Mouse (Mus musculus) testis, adult 2 months (tissue): ENCODE data around the gene Nupr1.

Experiments
- CTCF ChIP-seq: fragments of 200-500 bp; IDR thresholded peaks from 2 replicates; pipeline ENCODE4 v1.5.1; 2012; ENCODE audit warnings: low read depth, mild to moderate bottlenecking, inconsistent platforms, low read length, moderate library complexity; ENCODE audit not compliant: control insufficient read depth, insufficient read depth, insufficient replicate concordance
- POLR2A ChIP-seq: fragments of 200-500 bp; IDR thresholded peaks from 2 replicates; pipeline ENCODE4 v1.6.1; 2012; ENCODE audit warnings: low read depth, mild to moderate bottlenecking, inconsistent platforms, low read length, moderate library complexity; ENCODE audit not compliant: control insufficient read depth

DNA sequence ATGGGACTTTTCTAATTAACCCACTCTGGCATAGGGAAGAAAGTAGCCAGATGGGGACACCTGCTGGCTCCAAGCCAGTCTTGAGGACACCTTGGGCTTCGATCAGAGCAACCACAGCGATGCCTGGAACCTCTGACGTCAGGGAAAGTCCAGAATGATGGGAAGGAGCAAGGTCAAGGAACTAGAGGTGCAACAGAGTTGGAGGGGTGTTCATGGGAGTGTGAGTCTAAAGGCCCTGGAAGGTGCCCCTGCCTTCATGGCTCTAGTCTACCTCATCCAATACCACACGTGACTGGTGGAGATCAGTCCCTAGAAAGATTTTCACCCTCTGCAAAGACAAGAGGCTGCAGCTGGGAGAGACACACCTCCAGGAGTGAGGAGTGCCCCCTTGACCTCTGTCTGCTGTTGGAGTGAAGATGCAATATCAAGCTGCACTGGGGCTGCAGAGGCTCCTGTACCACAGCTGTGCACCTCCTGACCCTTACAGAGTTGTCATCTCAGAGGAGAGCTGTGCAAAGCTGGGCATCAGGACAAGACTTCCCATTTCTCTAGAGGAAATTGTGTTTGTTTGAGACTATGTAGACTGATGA lies 46.1 kb upstream of the Nupr1 start:
- no peak for TF ChIP-seq CTCF
- TF ChIP-seq POLR2A: no peak
